Mouse (Mus musculus) cerebellum, adult 2 months (tissue): ENCODE results near the gene Cdc42bpb.

Experiments
- CTCF ChIP-seq: fragments of 200-500 bp; IDR thresholded peaks from 2 replicates; pipeline ENCODE4 v1.5.1; 2011; ENCODE audit warnings: low read depth, mild to moderate bottlenecking, control low read depth, low read length, moderate library complexity, borderline replicate concordance; ENCODE audit not compliant: insufficient read depth
- POLR2A ChIP-seq: fragments of 200-500 bp; IDR thresholded peaks from 2 replicates; pipeline ENCODE4 v1.6.1; 2011; ENCODE audit warnings: low read length, control low read depth, borderline replicate concordance; ENCODE audit not compliant: insufficient read depth

GRCm38 (mm10) chr12:111267673-111268325 lies 109.7 kb downstream of the Cdc42bpb start:
- TF ChIP-seq CTCF, result no peak
- no peak for TF ChIP-seq POLR2A
